ENCODE assay signal across 25 mouse cellular contexts in genomic region chr5:112081006-112081405, GRCm38 (mm10).
"Had no signal": no experiment of that assay in that cellular context is flagged by ENCODE, and none has a peak within 500 bp of the region (broad histone marks: within the 10 kb centered on the region; RNA-seq: fewer than 3 reads in every experiment).

No protein-coding gene starts in this region.

- DNase-seq: forebrain, postnatal 0 days; gastrocnemius, postnatal 14 days; gastrocnemius, postnatal 36 days; heart, adult 11 months; heart, adult 2 months; heart, postnatal 14 days; heart, postnatal 36 days; kidney, adult 18-20 months; kidney, adult 8-10 months; kidney, postnatal 10 days; kidney, postnatal 25 days; kidney, postnatal 4 days; liver had no signal

- H3K4me3 ChIP-seq: heart, adult 2 months; heart, embryonic 13.5 days; heart, embryonic 15.5 days; hindbrain, embryonic 13.5 days; hindbrain, embryonic 15.5 days; intestine, embryonic 15.5 days; layer of hippocampus, adult 2 months; limb, embryonic 10.5 days; limb, embryonic 12.5 days had no signal

- H3K36me3 ChIP-seq: heart, embryonic 13.5 days; heart, embryonic 15.5 days; hindbrain, embryonic 13.5 days; hindbrain, embryonic 15.5 days; intestine, embryonic 15.5 days; limb, embryonic 10.5 days; limb, embryonic 12.5 days had no signal

- H3K27ac ChIP-seq: heart, adult 2 months; heart, embryonic 13.5 days; heart, embryonic 15.5 days; hindbrain, embryonic 13.5 days; hindbrain, embryonic 15.5 days; intestine, embryonic 15.5 days; layer of hippocampus, adult 2 months; limb, embryonic 10.5 days; limb, embryonic 12.5 days had no signal

- H3K4me1 ChIP-seq: heart, embryonic 13.5 days; heart, embryonic 15.5 days; intestine, embryonic 15.5 days had no signal

- H3K4me2 ChIP-seq: heart, embryonic 11.5 days; heart, embryonic 13.5 days; heart, embryonic 15.5 days; hindbrain, embryonic 13.5 days; hindbrain, embryonic 15.5 days; intestine, embryonic 15.5 days; limb, embryonic 12.5 days; liver, embryonic 11.5 days had no signal

- H3K9me3 ChIP-seq: hindbrain, embryonic 15.5 days; intestine, embryonic 15.5 days; limb, embryonic 10.5 days had no signal

- H3K27me3 ChIP-seq: heart, embryonic 15.5 days; hindbrain, embryonic 13.5 days; hindbrain, embryonic 15.5 days; intestine, embryonic 15.5 days had no signal

- ATAC-seq: forebrain, postnatal 0 days; inflammation-experienced regulatory T-cells, adult 6 months; intestine, embryonic 15.5 days; intestine, postnatal 0 days had no signal

- H3K9ac ChIP-seq: forebrain, postnatal 0 days; heart, embryonic 13.5 days; heart, embryonic 15.5 days; hindbrain, embryonic 13.5 days; hindbrain, embryonic 15.5 days; intestine, embryonic 15.5 days; limb, embryonic 12.5 days had no signal
